Mouse (Mus musculus) adrenal gland, adult (tissue): Measurements from ENCODE around the gene Szrd1.
A peak's percentile ranks its signal among the peaks of the same experiment; 100 is the strongest.

ENCODE experiments used
- DNase-seq, 2 experiments: peaks; one replicate each; pipeline ENCODE4 v3.0.0; 2022 to 2023; ENCODE audit warnings: low spot score in 1 of 2; ENCODE audit not compliant: inconsistent age in 2 of 2

Gene Szrd1

DNA sequence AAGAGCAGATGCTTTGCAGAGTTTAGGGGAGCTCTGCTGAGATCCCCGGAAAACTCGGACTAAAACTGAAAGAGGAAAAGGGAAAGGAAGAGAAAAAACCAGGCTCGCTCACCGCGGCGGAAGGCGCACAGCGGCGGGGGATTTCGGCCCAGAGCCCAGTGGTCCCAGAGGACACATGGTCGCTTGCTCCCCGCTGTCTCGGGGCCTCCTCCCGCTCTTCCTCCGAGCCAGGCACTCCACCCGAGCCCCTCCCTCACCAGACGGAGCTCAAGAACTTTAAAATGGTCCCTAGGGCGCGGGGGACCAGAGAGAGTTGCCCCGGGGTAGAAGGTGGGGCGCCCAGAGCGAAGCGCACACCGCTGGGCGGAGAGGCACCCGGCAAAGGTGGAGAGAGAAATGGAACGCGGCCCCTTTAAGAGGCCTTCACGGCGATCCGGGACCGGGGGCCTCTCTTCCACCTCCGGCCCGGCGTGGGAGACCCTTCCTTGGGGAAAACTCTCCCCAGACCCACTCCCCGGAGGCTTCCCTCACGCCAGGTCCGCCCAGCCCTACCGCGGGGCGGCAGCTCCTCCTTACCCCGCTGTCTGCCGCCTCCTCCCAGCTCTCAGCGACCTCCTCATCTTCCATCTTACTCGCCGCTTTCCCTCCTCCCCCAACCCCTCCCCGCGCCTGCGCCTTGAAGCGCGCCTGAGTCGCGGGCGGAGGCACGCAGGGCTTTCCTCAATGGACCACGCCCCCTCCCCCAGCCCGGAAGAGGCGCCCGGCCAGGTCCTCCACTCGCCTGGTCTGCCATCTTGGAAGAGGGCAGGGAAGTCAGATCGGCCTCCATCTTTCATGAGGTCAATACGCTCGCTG lies at the start of gene Szrd1:
Szrd1 (minus strand) TSS at position 660 of the 855 bp plus-strand sequence.
- peak; percentile 99 for DNase-seq

- no peak for DNase-seq
Observed at GRCm38 (mm10) chr4:141186923-141187836, 47.6 kb upstream of the Szrd1 start.

GRCm38 (mm10) chr4:141184426-141184825 lies 44.9 kb upstream of the Szrd1 start:
- DNase-seq: no peak

- DNase-seq: no peak
Observed at GRCm38 (mm10) chr4:141183932-141184331, 44.4 kb upstream of the Szrd1 start.

DNA sequence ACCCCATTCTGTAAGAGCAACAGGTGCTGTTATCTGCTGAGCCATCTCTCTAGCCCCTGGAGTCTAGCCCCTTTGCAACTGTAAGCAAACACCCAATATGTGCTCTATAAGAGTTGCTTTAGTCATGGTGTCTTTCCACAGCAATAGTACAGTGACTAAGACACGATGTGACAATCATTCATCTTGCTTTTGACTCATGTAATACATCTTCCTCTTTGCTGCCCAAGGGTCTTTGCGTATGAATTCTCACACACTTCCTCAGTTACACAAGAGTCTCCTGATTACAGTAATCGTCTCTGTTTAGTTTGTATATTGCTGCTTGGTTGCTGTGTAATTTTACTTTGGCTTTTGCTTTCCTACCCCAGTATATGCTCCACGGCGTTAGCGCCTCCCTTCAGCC lies 42.4 kb upstream of the Szrd1 start:
- no peak for DNase-seq

- no peak for DNase-seq
Observed at GRCm38 (mm10) chr4:141180831-141181230, 41.3 kb upstream of the Szrd1 start.

- no peak for DNase-seq
Observed at GRCm38 (mm10) chr4:141178500-141178899, 38.9 kb upstream of the Szrd1 start.

GRCm38 (mm10) chr4:141176328-141176838 lies 36.8 kb upstream of the Szrd1 start:
- DNase-seq: peak; percentile 55 to 60

DNA sequence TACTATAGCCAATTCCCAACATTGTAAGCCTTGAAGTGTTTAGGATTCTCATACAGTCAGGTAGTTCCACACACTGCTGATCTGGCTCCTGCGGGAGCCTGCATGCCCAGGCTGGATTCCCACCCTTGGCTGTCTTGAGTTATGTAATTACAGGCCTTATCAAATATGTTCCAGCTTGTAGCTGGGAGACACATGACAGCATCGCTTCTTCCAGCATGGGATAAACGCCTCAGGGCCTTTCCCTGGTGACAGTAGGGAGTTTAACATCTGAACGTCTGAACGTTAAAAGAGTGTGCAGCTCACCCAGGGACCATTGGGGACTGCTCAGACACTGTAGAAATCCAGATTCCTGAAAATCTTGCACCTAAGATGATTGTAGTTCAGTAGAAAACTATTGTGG lies 36.2 kb upstream of the Szrd1 start:
- DNase-seq: no peak

DNA sequence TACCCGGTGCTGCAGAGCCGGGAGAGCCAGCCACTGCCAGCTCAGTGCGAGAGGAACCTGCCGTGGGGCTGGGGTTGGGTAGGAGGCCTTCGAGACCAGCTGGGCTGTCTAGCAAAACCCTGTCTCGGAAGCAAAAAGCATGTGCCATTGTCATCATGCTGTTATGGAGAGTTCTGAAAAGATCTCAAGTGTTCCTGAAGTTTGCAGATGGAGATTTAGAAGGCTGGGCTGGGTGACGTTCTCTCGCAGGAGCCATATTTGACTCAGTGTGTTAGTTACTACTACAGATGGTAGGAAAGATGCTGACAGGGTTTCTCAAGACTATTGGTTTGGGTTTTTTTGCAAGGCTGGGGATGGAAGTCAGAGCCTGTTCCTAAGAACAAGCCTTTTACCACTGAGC lies 32.5 kb upstream of the Szrd1 start:
- DNase-seq: no peak

DNA sequence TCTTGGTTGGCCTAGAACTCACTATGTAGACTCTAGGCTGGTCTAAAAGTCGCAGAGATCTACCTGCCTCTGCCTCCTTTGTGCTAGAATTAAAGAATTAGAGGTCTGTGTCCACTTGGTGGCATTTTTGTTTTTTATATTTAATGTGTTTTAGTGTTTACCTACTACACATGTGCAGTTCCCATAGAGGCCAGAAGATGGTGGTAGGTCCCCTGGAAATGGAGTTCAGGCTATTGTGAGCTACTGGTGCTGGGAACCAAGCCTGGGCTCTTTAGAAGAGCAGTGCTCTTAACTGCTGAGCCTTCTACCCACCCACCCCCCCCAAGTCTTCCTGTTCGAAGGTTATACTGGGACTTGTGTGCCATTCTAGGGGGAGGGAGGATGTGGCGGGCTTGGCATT lies 27.6 kb upstream of the Szrd1 start:
- no peak for DNase-seq

DNA sequence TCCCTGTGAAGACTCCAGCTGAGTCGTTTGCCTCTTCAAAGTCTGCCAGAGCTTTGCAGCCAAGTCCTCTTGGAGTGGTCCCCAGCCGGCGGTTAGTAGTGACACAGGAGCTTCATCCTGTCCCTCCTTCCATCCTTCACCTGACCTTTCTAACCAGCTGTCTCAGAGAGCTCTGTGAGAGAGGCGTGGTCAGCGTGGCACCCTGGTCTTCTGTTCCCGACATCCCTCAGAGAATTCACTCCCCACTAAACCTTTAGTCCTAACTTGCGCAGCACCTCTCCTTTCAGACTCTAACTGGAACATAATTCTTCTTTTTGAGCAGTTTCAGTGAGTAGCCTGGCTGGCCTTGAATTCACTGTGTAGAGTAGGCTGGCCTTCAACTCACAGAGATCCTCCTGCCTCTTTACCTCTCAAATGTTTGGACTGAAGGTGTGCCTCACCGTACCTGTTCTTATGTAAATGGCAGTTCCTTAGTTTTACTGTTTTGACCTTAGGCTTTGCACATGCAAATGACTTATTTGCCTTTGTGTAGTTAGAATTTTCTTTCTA lies 26.2 kb upstream of the Szrd1 start:
- DNase-seq: no peak

- peak in 1 of 2 experiments; percentile 55 for DNase-seq
Observed at GRCm38 (mm10) chr4:141163729-141164128, 24.2 kb upstream of the Szrd1 start.

- DNase-seq: no peak
Observed at GRCm38 (mm10) chr4:141161699-141162208, 22.2 kb upstream of the Szrd1 start.

DNA sequence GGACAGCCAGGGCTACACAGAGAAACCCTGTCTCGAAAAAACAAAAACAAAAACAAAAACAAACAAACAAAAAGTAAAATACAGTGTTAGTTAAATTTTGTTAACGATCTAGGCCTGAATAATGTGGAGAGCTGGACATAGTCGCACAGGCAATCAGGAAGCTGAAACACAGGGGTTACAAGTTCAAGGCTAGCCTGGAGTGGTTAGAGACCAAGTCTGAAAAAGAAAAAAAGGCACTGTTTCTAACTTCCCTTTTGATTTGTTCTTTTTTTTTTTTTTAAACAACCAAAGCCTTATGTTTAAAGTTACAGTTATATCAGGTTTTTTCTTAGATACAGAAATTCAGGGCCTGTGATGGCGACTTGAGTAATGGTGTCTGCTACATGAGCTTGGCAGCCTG lies 20.6 kb upstream of the Szrd1 start:
- DNase-seq: no peak

- DNase-seq: no peak
Observed at GRCm38 (mm10) chr4:141159666-141160065, 20.1 kb upstream of the Szrd1 start.

- DNase-seq: no peak
Observed at GRCm38 (mm10) chr4:141159093-141159492, 19.5 kb upstream of the Szrd1 start.

DNA sequence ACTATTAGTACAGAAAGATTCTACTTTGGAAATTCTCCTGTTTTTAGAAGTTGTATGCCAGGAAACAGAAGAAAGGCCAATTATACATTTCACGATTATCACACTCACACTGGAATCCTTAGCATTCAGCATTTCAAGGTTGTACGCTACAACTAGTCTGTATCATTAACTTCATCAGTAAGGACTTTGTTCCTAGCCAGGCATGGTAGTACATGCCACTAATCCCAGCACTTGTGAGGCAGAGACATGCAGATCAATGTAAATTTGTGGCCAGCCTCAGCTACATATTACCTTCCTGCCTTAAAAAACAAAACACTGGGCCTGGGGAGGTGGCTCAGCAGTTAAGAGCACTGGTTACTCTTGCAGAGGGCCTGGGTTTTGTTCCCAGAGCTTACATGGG lies 19.0 kb upstream of the Szrd1 start:
- no peak for DNase-seq

DNA sequence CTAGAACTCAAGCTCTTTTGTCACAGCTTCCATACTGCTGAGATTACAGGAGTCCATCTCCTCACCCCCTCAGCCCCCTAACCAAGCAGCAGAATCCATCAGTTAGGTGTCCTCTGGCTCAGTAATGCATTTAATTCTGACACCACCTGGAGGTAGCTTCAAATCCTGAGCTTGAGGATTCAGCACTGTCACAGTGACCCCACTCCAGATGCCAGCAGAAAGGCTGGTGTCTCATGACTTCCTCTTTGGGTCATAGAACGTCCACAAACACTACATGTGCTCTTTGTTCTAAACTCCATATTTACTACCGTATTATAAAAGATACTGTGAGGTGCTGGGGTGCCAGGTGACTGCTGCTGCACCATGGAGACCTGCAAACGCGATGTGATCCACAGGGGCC lies 17.9 kb upstream of the Szrd1 start:
- DNase-seq: no peak

DNA sequence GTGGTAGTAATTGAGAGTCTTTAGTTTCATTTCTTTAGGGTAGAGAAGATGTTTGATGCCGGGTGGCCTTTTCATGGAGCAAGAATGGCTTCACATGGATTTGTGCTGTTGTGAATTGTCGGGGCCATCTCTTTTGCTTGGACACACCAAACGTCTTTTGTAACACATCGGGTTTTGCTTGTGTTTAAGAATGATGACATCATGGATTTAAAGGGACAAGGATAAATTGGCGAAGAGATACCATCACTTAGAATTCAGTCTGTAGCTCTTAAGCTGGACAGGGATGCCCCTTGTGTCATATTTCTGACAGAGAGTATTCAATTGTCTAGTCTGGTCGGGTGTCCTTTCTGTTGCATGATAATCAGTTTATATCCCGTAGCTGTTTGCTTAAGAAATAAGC lies 9.5 kb upstream of the Szrd1 start:
- peak in 1 of 2 experiments; percentile 48 for DNase-seq
